Mouse (Mus musculus) MEL (cell line): ENCODE results near the gene Masp2. TPM values are rescaled to one million over a fixed set of nuclear protein-coding genes. Genes with fewer than 3 reads are reported as not detected.
A peak's percentile ranks its signal among the peaks of the same experiment; 100 is the strongest.

ENCODE experiments used
- DNase-seq: peaks from one replicate; pipeline ENCODE4 v3.0.0; 2011; ENCODE audit warnings: low read depth, low spot score
- H3K27ac ChIP-seq: 2 replicates; pipeline ENCODE4 v1.5.1; 2012; ENCODE audit warnings: low read depth, mild to moderate bottlenecking, control low read depth, low read length, moderate library complexity; ENCODE audit not compliant: control insufficient read depth
- H3K27me3 ChIP-seq, 2 experiments: fragments of 150-350 bp in 1 of 2; sonication (generic) in 1 of 2; 2 replicates each; pipeline ENCODE4 v1.6.1; 2012; ENCODE audit warnings: low read length in 2 of 2, mild to moderate bottlenecking in 2 of 2, improper control_type of control experiment in 1 of 2, moderate library complexity in 1 of 2; ENCODE audit not compliant: insufficient read depth in 2 of 2, control insufficient read depth in 1 of 2
- H3K36me3 ChIP-seq, 2 experiments: 2 replicates each; pipeline ENCODE4 v1.6.1; 2012 to 2014; ENCODE audit warnings: low read length in 2 of 2, improper control_type of control experiment in 1 of 2, inconsistent platforms in 1 of 2, mild to moderate bottlenecking in 1 of 2; ENCODE audit not compliant: insufficient read depth in 2 of 2, control insufficient read depth in 1 of 2
- H3K4me1 ChIP-seq, 2 experiments: fragments of 150-350 bp in 1 of 2; sonication (generic) in 1 of 2; 2 replicates each; pipeline ENCODE4 v1.6.1; 2012; ENCODE audit warnings: low read length in 2 of 2, improper control_type of control experiment in 1 of 2, mild to moderate bottlenecking in 1 of 2; ENCODE audit not compliant: insufficient read depth in 2 of 2, control insufficient read depth in 1 of 2
- H3K4me3 ChIP-seq, 2 experiments: fragments of 150-350 bp in 1 of 2; sonication (generic) in 1 of 2; 2 replicates each; pipeline ENCODE4 v1.5.1; 2012; ENCODE audit warnings: low read depth in 2 of 2, low read length in 2 of 2, mild to moderate bottlenecking in 2 of 2, moderate library complexity in 2 of 2, control low read depth in 1 of 2, improper control_type of control experiment in 1 of 2; ENCODE audit not compliant: control insufficient read depth in 1 of 2, insufficient read depth in 1 of 2
- H3K79me2 ChIP-seq: 2 replicates; pipeline ENCODE4 v1.6.1; 2012; ENCODE audit warnings: mild to moderate bottlenecking, low read length, moderate library complexity; ENCODE audit not compliant: control insufficient read depth, poor library complexity, insufficient read depth
- H3K9ac ChIP-seq: 2 replicates; pipeline ENCODE4 v1.6.1; 2012; ENCODE audit warnings: low read depth, mild to moderate bottlenecking, control low read depth, low read length, moderate library complexity; ENCODE audit not compliant: control insufficient read depth, poor library complexity, severe bottlenecking
- H3K9me3 ChIP-seq: fragments of 150-350 bp; sonication (generic); replicated peaks from 2 replicates; pipeline ENCODE4 v1.6.1; 2012; ENCODE audit warnings: mild to moderate bottlenecking, low read length, improper control_type of control experiment, moderate library complexity; ENCODE audit not compliant: insufficient read depth
- CHD1 ChIP-seq: IDR thresholded peaks from 2 replicates; pipeline ENCODE4 v1.6.1; 2012; ENCODE audit warnings: low read depth, mild to moderate bottlenecking, inconsistent platforms, low read length, improper control_type of control experiment
- CTCF ChIP-seq, 3 experiments: IDR thresholded peaks in 2 of 3; conservative IDR thresholded peaks in 1 of 3; 2 replicates each; pipeline ENCODE4 v1.5.1; 2011 to 2012; ENCODE audit warnings: low read length in 3 of 3, low read depth in 2 of 3, mild to moderate bottlenecking in 2 of 3, improper control_type of control experiment in 1 of 3, inconsistent platforms in 1 of 3, mixed read lengths in 1 of 3, moderate library complexity in 1 of 3; ENCODE audit not compliant: control insufficient read depth in 1 of 3, insufficient read depth in 1 of 3, poor library complexity in 1 of 3, severe bottlenecking in 1 of 3
- ELF1 ChIP-seq: IDR thresholded peaks from 2 replicates; pipeline ENCODE4 v1.6.1; 2014; ENCODE audit warnings: low read depth, mild to moderate bottlenecking, inconsistent platforms, low read length, improper control_type of control experiment, moderate library complexity
- EP300 ChIP-seq, 2 experiments: IDR thresholded peaks; 2 replicates each; pipeline ENCODE4 v1.6.1; 2011; ENCODE audit warnings: improper control_type of control experiment in 2 of 2, low read length in 2 of 2, low read depth in 1 of 2, mild to moderate bottlenecking in 1 of 2
- GABPA ChIP-seq: IDR thresholded peaks from 2 replicates; pipeline ENCODE4 v1.6.1; 2012; ENCODE audit warnings: low read depth, mild to moderate bottlenecking, inconsistent platforms, low read length, improper control_type of control experiment, moderate library complexity
- GATA1 ChIP-seq: IDR thresholded peaks from 2 replicates; pipeline ENCODE4 v1.6.1; 2011; ENCODE audit warnings: low read depth, low read length, improper control_type of control experiment
- HCFC1 ChIP-seq: IDR thresholded peaks from 2 replicates; pipeline ENCODE4 v1.6.1; 2012; ENCODE audit warnings: low read depth, mild to moderate bottlenecking, inconsistent platforms, low read length, improper control_type of control experiment, moderate library complexity
- JUND ChIP-seq: IDR thresholded peaks from 2 replicates; pipeline ENCODE4 v1.6.1; 2011; ENCODE audit warnings: low read depth, mild to moderate bottlenecking, improper control_type of control experiment, low read length
- MAZ ChIP-seq: IDR thresholded peaks from 2 replicates; pipeline ENCODE4 v1.6.1; 2012; ENCODE audit warnings: low read depth, mild to moderate bottlenecking, inconsistent platforms, low read length, improper control_type of control experiment
- MXI1 ChIP-seq: IDR thresholded peaks from 2 replicates; pipeline ENCODE4 v1.6.1; 2011; ENCODE audit warnings: mild to moderate bottlenecking, low read depth, low read length, improper control_type of control experiment
- MYB ChIP-seq: IDR thresholded peaks from 2 replicates; pipeline ENCODE4 v1.6.1; 2011; ENCODE audit warnings: mild to moderate bottlenecking, low read depth, low read length, improper control_type of control experiment
- MYC ChIP-seq: IDR thresholded peaks from 2 replicates; pipeline ENCODE4 v1.6.1; 2011; ENCODE audit warnings: low read depth, mild to moderate bottlenecking, low read length, improper control_type of control experiment, moderate library complexity
- NELFE ChIP-seq: IDR thresholded peaks from 2 replicates; pipeline ENCODE4 v1.6.1; 2011; ENCODE audit warnings: low read depth, low read length, improper control_type of control experiment
- POLR2AphosphoS2 ChIP-seq: IDR thresholded peaks from 2 replicates; pipeline ENCODE4 v1.6.1; 2011; ENCODE audit warnings: low read length, improper control_type of control experiment
- POLR2AphosphoS5 ChIP-seq: IDR thresholded peaks from 2 replicates; pipeline ENCODE4 v1.6.1; 2012; ENCODE audit warnings: low read depth, borderline replicate concordance, mild to moderate bottlenecking, inconsistent platforms, low read length, moderate library complexity, mixed read lengths
- SIN3A ChIP-seq: IDR thresholded peaks from 2 replicates; pipeline ENCODE4 v1.6.1; 2012; ENCODE audit warnings: low read length, improper control_type of control experiment, inconsistent platforms
- SMC3 ChIP-seq: IDR thresholded peaks from 2 replicates; pipeline ENCODE4 v1.6.1; 2011; ENCODE audit warnings: low read depth, low read length, improper control_type of control experiment
- TAL1 ChIP-seq: IDR thresholded peaks from 2 replicates; pipeline ENCODE4 v1.6.1; 2012; ENCODE audit warnings: mild to moderate bottlenecking, inconsistent platforms, low read length, moderate library complexity, mixed read lengths
- TBP ChIP-seq: IDR thresholded peaks from 2 replicates; pipeline ENCODE4 v1.8.0; 2011; ENCODE audit warnings: low read depth, low read length, improper control_type of control experiment
- TCF12 ChIP-seq: IDR thresholded peaks from 2 replicates; pipeline ENCODE4 v1.6.1; 2014; ENCODE audit warnings: low read depth, mild to moderate bottlenecking, inconsistent platforms, low read length, improper control_type of control experiment, moderate library complexity
- UBTF ChIP-seq: IDR thresholded peaks from 2 replicates; pipeline ENCODE4 v1.6.1; 2012; ENCODE audit warnings: low read depth, mild to moderate bottlenecking, inconsistent platforms, low read length, improper control_type of control experiment, moderate library complexity, borderline replicate concordance; ENCODE audit not compliant: insufficient read depth
- USF1 ChIP-seq: IDR thresholded peaks from 2 replicates; pipeline ENCODE4 v1.6.1; 2014; ENCODE audit warnings: low read depth, mild to moderate bottlenecking, inconsistent platforms, low read length, improper control_type of control experiment, moderate library complexity
- USF2 ChIP-seq, 2 experiments: IDR thresholded peaks; 2 replicates each; pipeline ENCODE4 v1.6.1; 2011 to 2012; ENCODE audit warnings: improper control_type of control experiment in 2 of 2, low read length in 2 of 2, borderline replicate concordance in 1 of 2, inconsistent platforms in 1 of 2, low read depth in 1 of 2, mild to moderate bottlenecking in 1 of 2; ENCODE audit not compliant: insufficient read depth in 1 of 2
- ZKSCAN1 ChIP-seq: IDR thresholded peaks from 2 replicates; pipeline ENCODE4 v1.6.1; 2012; ENCODE audit warnings: low read depth, mild to moderate bottlenecking, inconsistent platforms, low read length, improper control_type of control experiment, moderate library complexity
- ZNF384 ChIP-seq: IDR thresholded peaks from 2 replicates; pipeline ENCODE4 v1.6.1; 2012; ENCODE audit warnings: low read depth, mild to moderate bottlenecking, inconsistent platforms, low read length, improper control_type of control experiment
- polyA plus RNA-seq, 2 experiments: library from polyadenylated mRNA; stranded (reverse) in 1 of 2; unstranded in 1 of 2; fragments of >175 nt in 1 of 2; fragments of >200 nt in 1 of 2; gene quantifications; 2 replicates each; pipeline versions ENCODE4 v1.2.1 to v1.2.4; 2012; ENCODE audit warnings: low replicate concordance in 2 of 2, low read depth in 1 of 2; ENCODE audit not compliant: insufficient read length in 2 of 2, insufficient read depth in 1 of 2, missing spikeins in 1 of 2
- total RNA-seq: library from RNA; depleted of rRNA; stranded (reverse); fragments of 300-350 nt; gene quantifications from 2 replicates; pipeline ENCODE4 v1.2.3, GENCODE M21; 2012

Gene Masp2
- total and polyA plus RNA-seq, 3 experiments: 0.38 to 1.4 TPM; not detected in 1

DNA sequence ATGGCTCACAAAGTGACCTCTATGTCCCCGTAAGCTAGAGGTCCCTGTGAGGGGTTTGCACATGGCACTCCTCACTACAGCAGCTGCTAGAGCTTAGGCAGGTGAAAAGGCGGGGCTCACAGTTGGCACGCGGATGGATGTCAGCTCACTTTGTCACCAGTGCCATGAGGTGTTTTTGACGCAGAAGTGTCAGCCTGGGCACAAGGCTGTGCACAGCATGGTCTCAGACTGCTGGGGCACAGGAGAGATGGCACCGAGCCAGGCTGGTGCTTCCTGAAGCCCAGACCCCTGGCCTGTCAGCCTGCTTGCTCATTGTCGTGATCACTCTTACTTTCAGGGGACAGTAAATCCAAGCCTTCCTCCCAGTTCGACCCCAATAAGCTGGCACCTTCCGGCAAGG, 21.6 kb upstream of the Masp2 start:
- Histone ChIP-seq H3K9me3 (no peaks in the 10 kb centered on the region), H3K27me3 (no peaks in the 10 kb centered on the region), H3K4me1 (peaks cover 9 to 22% of the 10 kb centered on the region in 2 experiments), H3K79me2 (no peaks in the 10 kb centered on the region), H3K9ac (no peak overlapping the region), H3K4me3 (no peak overlapping the region), H3K36me3 (peaks cover 10 to 23% of the 10 kb centered on the region in 2 experiments), H3K27ac (no peak overlapping the region)
- DNase-seq: no peak
- no peak for TF ChIP-seq EP300 (IDR thresholded peaks at IDR 0.05; ENCODE audit: low read depth in 1 of 2, low read length in 2 of 2)
- no peak for TF ChIP-seq JUND

DNA sequence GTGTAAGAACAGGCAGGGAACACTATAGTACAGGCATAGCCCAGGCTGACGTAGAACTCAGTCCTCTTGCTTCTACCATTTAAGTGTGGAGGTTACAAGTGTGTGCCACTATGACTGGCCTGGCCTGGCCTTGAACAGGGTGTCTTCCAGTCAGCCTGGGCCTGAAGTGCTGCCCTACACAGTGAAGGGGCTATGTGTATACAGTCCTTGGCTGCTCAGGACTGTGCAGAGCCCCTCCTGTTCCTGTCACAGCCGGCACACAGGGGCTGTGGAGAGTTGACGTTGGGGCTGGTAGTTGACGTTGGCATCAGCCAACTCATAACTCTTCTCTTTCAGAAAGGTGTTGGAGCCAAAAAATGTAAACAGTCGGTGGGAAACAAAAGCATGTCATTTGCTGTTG, 20.9 kb upstream of the Masp2 start:
- Histone ChIP-seq H3K4me3 (no peak overlapping the region), H3K36me3 (peaks cover 6 to 23% of the 10 kb centered on the region in 2 experiments), H3K27ac (no peak overlapping the region), H3K27me3 (no peaks in the 10 kb centered on the region), H3K9me3 (no peaks in the 10 kb centered on the region), H3K79me2 (no peaks in the 10 kb centered on the region), H3K4me1 (peaks cover 9 to 22% of the 10 kb centered on the region in 2 experiments)
- no peak for DNase-seq
- TF ChIP-seq TBP: no peak
- no peak for TF ChIP-seq USF2 (IDR thresholded peaks at IDR 0.05; ENCODE audit: borderline replicate concordance in 1 of 2, insufficient read depth in 1 of 2, low read depth in 1 of 2, low read length in 2 of 2)
- TF ChIP-seq GABPA: no peak
- TF ChIP-seq TAL1: no peak
- no peak for TF ChIP-seq TCF12
- no peak for TF ChIP-seq EP300 (IDR thresholded peaks at IDR 0.05; ENCODE audit: low read depth in 1 of 2, low read length in 2 of 2)
- TF ChIP-seq HCFC1: no peak
- TF ChIP-seq ZNF384: no peak
- no peak for TF ChIP-seq MYC
- TF ChIP-seq MYB: no peak
- TF ChIP-seq POLR2AphosphoS2: no peak
- TF ChIP-seq SIN3A: no peak
- TF ChIP-seq, all 39 proteins: peak for 0
- no peak overlapping the region for H3K9ac ChIP-seq

DNA sequence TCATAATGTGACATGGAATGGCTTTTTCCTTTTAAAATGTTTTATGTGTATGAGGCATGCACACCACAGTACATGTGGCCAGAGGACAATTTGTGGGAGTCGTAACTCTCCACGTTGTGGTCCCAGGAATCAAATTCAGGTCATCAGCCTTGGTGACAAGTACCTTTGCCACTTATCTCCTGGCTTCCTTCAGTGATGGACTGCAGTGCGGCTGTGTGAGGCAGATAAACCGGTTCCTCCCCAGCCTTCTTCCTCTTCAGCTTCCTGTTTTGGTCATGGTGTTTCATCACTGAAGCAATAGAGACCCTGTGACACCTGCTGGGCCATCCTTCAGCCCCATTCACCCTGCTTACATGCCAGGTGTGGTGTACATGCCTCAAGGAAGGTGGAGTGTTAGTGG, 19.1 kb upstream of the Masp2 start:
- H3K4me1 ChIP-seq: peaks cover 14 to 27% of the 10 kb centered on the region in 2 experiments
- peak overlapping the region in 1 of 2 experiments; percentile 8; a peak in 1 of 4 replicates for H3K4me3 ChIP-seq
- DNase-seq: peak; percentile 92
- no peaks in the 10 kb centered on the region for H3K79me2 ChIP-seq
- no peaks in the 10 kb centered on the region for H3K9me3 ChIP-seq
- H3K36me3 ChIP-seq: peaks cover 0 to 21% of the 10 kb centered on the region in 2 experiments
- H3K27me3 ChIP-seq: no peaks in the 10 kb centered on the region
- peak overlapping the region; percentile 43 for H3K9ac ChIP-seq
- H3K27ac ChIP-seq: peak overlapping the region; percentile 75
- TF ChIP-seq CTCF (IDR thresholded peaks at IDR 0.05 in 2 of 3, conservative IDR thresholded peaks at IDR 0.05 in 1 of 3; ENCODE audit: control insufficient read depth in 1 of 3, insufficient read depth in 1 of 3, low read depth in 2 of 3, low read length in 3 of 3, poor library complexity in 1 of 3, severe bottlenecking in 1 of 3): no peak
- TF ChIP-seq MXI1: peak; percentile 53; the same call in 1 of the 2 replicates
- TF ChIP-seq USF1: no peak
- no peak for TF ChIP-seq SMC3
- no peak for TF ChIP-seq GABPA
- TF ChIP-seq MAZ: no peak
- TF ChIP-seq EP300 (IDR thresholded peaks at IDR 0.05; ENCODE audit: low read depth in 1 of 2, low read length in 2 of 2): peak; percentile 92
- peak; percentile 93 for TF ChIP-seq TCF12
- peak; percentile 57; the same call in 1 of the 2 replicates for TF ChIP-seq ELF1
- no peak for TF ChIP-seq ZKSCAN1
- peak; percentile 80 for TF ChIP-seq SIN3A
- TF ChIP-seq TAL1: peak; percentile 99
- no peak for TF ChIP-seq CHD1
- no peak for TF ChIP-seq UBTF
- peak; percentile 96 for TF ChIP-seq GATA1
- TF ChIP-seq POLR2AphosphoS5: no peak
- no peak for TF ChIP-seq NELFE
